Comparison of ENCODE assay signal across 15 mouse cellular contexts in the genomic region with DNA sequence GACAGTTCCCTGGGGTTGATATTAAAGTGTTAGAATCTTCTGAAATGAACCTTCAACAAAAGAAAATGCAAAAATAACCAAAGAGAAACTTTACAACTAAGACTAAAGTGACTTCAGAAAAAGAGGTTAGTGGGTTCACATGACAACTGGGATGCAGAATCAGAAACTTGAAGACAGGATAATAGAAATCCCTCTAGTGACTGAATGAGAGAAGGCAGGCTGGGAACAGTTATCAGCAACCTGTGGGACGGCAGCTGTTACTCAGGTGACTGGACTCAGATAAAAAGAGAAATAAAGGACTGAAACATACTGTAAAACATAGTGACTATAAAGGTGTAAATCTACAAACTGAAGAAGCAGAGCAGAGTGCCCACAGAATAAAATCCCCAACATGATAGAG.
"Had no signal": no experiment of that assay in that cellular context is flagged by ENCODE, and none has a peak within 500 bp of the region (broad histone marks: within the 10 kb centered on the region; RNA-seq: fewer than 3 reads in every experiment).

No protein-coding gene starts in this region.

- H3K4me1 ChIP-seq: kidney, embryonic 15.5 days; limb, embryonic 13.5 days; megakaryocyte, embryonic 14.5 days had no signal

- H3K27me3 ChIP-seq: megakaryocyte, embryonic 14.5 days had no signal

- H3K9ac ChIP-seq: kidney, embryonic 15.5 days; limb, embryonic 13.5 days; liver, embryonic 14.5 days had no signal

- H3K27ac ChIP-seq: kidney, embryonic 15.5 days; limb, embryonic 13.5 days; liver, embryonic 14.5 days; macrophage; stomach, postnatal 0 days had no signal

- H3K9me3 ChIP-seq: kidney, embryonic 15.5 days; limb, embryonic 13.5 days had no signal

- H3K4me2 ChIP-seq: kidney, embryonic 15.5 days; limb, embryonic 13.5 days; midbrain, embryonic 11.5 days had no signal

- H3K36me3 ChIP-seq: kidney, embryonic 15.5 days; limb, embryonic 13.5 days had no signal

- H3K4me3 ChIP-seq: kidney, embryonic 15.5 days; limb, embryonic 13.5 days; megakaryocyte, embryonic 14.5 days had no signal

- DNase-seq: kidney, adult 2 months; kidney, postnatal 14 days; layer of hippocampus, postnatal 36 days; left cerebral cortex, postnatal 4 days; lung, adult 18-20 months; lung, postnatal 14 days; thymus, postnatal 14 days had no signal

- ATAC-seq: midbrain, embryonic 16.5 days had no signal
